Mouse (Mus musculus) adrenal gland, postnatal 10 days (tissue): ENCODE data around the gene Phc1. TPM values are rescaled to one million over a fixed set of nuclear protein-coding genes. Genes with fewer than 3 reads are reported as not detected.
A peak's percentile ranks its signal among the peaks of the same experiment; 100 is the strongest.
"Not testable (repeated sequence)": the region's sequence is repeated elsewhere in the genome, so short reads cannot be mapped to it uniquely, and the experiment has no call there.

Source experiments
- DNase-seq: peaks from one replicate; pipeline ENCODE4 v3.0.0; 2021; ENCODE audit warnings: mixed read lengths
- long read RNA-seq, 2 experiments: library from polyadenylated mRNA; stranded (forward); transcript quantifications; one replicate each; pipeline ENCODE4 v2.0.0; 2021
- total RNA-seq, 2 experiments: library from RNA; stranded (reverse); gene quantifications; 2 replicates each; pipeline ENCODE4 v1.2.3; 2021

Phc1 gene
- total RNA-seq = 10 to 100 TPM; 24.3 to 29.1 TPM
- long read RNA-seq, experiment 1, partial matches to known transcripts = 4 of 4 reads
- long read RNA-seq, experiment 1, other reads (novel, unspliced or antisense) = 0 of 4 reads
- long read RNA-seq, experiment 2, partial matches to known transcripts = 2 of 4 reads
- long read RNA-seq, experiment 2, other reads (novel, unspliced or antisense) = 0 of 4 reads

DNA sequence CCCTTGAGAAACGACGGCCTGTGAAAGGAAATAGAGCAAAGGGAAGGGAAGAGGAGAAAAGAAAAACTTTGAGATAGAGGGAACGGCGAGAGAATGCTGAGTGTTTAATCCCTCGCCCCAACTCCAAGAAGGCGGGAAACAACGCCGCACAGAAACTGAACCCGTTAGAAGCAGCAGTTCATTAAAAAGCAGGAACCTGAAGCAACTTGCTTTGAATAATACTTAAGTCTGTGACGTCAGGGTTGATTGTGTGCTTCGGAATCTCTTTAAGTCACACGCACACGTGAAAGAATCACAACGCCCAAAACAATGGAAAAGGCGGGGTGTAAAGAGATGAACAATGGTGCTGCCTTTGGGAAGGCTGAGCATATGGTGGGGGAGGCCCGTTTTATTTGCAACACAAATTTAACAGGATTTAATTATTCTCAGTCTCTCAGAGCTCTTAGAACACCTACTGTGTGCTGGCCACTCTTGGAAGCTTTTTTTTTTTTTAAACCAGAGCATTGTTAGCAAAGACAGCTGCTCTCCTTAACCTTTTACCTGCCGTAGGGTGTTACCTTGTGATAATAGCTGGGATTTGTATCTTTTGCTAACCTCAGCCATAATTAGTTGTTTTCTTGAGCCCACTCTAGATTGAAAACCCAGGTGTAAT, at the start of gene Phc1:
Phc1 (minus strand) TSS at position 213 of the 652 bp plus-strand sequence.
- DNase-seq = no peak

GRCm38 (mm10) chr6:122389986-122390385, 49.6 kb upstream of the Phc1 start:
- not testable (repeated sequence) for DNase-seq

- DNase-seq = not testable (repeated sequence)
These were observed 47.0 kb upstream of the Phc1 start for GRCm38 (mm10) chr6:122387177-122388028.

DNA sequence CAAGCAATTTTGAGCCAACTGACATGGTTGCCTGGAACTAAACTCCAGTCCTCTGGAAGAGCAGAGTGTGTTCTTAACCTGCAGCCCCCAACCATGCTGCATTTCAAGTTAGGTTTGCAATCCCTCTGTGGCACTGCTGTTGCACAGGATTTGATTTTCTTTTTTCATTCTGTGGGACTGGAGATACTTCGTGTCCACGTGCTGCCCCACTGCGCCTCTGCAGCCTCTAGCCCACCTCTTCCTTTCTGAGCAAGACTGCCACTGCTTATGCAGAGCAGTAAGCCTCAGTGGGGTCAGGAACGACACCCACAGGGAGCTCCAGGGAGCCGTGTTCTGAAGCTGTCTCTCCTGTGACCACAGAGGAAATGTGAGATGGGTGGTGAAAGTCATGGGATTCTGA, 45.4 kb upstream of the Phc1 start:
- DNase-seq = no peak

DNA sequence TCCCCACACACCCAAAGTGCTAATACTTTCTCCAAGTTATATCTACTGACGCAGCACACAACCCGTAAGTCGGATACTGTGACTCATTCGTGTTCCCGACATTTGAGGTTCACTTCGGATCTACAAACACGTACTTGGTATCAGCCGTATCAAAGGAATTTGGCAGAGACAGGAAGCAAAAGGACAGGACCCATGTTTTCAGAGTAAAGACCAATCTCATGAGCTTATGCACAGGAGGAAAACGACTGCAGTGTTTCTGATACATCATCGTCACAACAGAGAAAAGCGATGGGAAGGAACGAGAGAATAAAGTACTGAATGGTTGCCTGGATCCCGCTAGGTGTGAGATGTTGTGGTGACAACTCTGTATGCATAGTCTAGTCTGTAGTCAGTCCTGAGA, 44.5 kb upstream of the Phc1 start:
- no peak for DNase-seq

DNA sequence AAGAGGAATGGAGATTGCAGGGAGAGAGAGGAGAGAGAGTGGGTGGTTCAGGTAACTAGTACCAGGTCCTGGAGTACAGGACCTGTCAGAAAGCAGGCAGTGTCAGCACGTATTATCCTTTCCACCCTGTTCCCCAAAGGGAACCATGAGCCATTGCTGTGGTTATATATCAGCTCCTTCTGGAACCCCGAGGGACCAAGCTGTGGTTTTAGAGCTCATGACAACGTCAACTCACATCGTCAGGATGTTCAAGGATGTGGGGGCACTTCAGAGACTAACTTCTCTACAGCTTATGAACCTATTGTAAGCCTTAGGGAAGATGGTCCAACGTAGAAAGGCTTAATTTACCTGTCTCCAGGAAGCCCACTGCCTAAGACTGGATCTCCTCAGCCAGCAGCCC, 42.9 kb upstream of the Phc1 start:
- no peak for DNase-seq

- no peak for DNase-seq
These were observed 41.7 kb upstream of the Phc1 start for GRCm38 (mm10) chr6:122382046-122382445.

GRCm38 (mm10) chr6:122368245-122368644, 27.9 kb upstream of the Phc1 start:
- DNase-seq = no peak

DNA sequence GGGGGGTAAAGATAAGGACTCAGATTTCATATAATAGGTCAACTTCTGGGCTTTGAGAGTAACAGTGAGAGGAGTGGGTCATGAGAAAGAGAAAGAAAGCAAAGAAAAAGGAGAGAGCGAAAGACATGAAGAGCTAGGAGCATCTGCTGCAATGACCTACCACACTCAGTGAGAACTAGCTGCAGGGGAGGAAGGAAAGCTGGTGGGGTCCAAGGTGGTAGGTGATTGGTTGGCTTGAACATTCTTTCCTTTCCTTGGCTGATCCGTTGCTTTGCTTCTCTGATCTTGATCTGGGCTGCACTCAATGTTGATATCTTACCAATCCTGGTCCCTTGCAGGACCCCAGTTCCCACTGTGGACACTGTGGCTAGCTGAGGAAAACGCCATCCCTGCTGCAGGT, 26.6 kb upstream of the Phc1 start:
- DNase-seq = no peak

DNA sequence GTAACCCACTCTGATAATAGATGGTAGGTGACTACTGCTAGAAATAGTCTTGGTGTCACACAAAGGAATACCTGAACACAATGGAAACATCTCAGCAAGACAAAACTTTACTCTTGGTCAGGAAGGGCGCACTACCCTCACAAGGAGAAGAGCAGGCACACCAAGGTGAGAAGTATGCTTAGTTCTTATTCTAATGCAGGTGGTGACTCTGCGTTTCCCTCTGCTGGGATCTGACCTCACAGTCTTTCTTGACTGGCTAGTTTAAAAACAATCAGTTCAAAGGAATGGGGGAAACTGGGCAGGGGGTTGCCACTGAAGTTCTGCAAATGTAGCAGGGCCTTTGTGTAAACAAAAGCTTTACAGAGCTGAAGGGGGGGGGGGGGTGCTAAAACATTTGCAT, 25.9 kb upstream of the Phc1 start:
- DNase-seq = no peak

GRCm38 (mm10) chr6:122365706-122366105, 25.3 kb upstream of the Phc1 start:
- no peak for DNase-seq

- no peak for DNase-seq
These were observed 16.7 kb upstream of the Phc1 start for GRCm38 (mm10) chr6:122357089-122357488.

- DNase-seq = no peak
These were observed 15.5 kb upstream of the Phc1 start for GRCm38 (mm10) chr6:122355909-122356308.

DNA sequence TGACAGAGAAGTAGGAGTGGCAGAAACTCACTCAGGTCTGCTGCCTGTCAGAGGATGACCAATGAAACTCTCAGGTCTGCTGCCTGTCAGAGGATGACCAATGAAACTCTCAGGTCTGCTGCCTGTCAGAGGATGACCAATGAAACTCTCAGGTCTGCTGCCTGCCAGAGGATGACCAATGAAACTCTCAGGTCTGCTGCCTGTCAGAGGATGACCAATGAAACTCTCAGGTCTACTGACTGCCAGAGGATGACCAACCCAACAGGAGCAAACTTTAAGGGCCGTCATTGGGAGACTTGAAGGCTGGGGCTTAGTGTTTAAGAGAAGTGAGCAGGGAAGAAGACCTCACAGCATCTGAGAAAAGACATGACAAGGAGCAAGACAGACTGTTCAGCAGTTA, 7.0 kb upstream of the Phc1 start:
- not testable (repeated sequence) for DNase-seq

GRCm38 (mm10) chr6:122346399-122346798, 6.0 kb upstream of the Phc1 start:
- DNase-seq = no peak

DNA sequence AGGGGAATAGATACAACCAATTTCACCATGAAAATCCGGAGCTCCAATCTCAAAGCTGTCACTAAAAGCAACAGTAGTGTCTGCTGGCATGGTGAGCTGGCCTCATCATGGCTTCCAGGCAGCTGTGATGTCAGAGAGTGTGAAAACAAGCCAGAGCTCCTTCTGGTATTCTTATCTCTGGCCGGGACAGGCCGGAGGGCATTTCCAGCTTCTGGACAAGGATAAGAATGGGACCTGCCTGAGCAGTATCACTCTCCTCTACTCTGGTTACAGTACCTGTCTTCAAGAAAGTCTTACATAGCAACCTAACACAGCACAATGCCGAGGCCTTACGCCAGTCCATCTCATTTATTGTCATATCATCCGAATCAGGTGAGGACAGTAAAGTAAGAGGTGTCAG, 5.4 kb upstream of the Phc1 start:
- no peak for DNase-seq

- DNase-seq = no peak
These were observed 4.2 kb upstream of the Phc1 start for GRCm38 (mm10) chr6:122344386-122345116.

GRCm38 (mm10) chr6:122343719-122344118, 3.4 kb upstream of the Phc1 start:
- DNase-seq = no peak

GRCm38 (mm10) chr6:122342125-122342524, 1.8 kb upstream of the Phc1 start:
- no peak for DNase-seq

- DNase-seq = no peak
These were observed 863 bp upstream of the Phc1 start for GRCm38 (mm10) chr6:122341038-122341810.

- peak; percentile 91 for DNase-seq
These were observed 566 bp downstream of the Phc1 start for GRCm38 (mm10) chr6:122339648-122340341.
